In genomic region chr6:148943695-148944094, GRCm38 (mm10) we compare ENCODE assay signal across 8 mouse cellular contexts. TPM values are rescaled to one million over a fixed set of nuclear protein-coding genes. Genes with fewer than 3 reads are reported as not detected.
DNase-seq lines count a peak whose midpoint lies in the region; ATAC-seq and TF ChIP-seq lines count a peak whose summit lies in the region.

No protein-coding gene starts in this region.

- H3K9me3 ChIP-seq in heart, embryonic 14.5 days (ENCODE audit: control insufficient read depth, low read length): no peaks in the 10 kb centered on the region
- no peaks in the 10 kb centered on the region for H3K9me3 ChIP-seq in midbrain, embryonic 12.5 days

- peak overlapping the region; percentile 57 to 75; a peak in 3 of 4 replicates for H3K4me3 ChIP-seq in heart, embryonic 14.5 days (ENCODE audit: control insufficient read depth in 1 of 2, insufficient read depth in 1 of 2, low read depth in 1 of 2, low read length in 2 of 2)
- peak overlapping the region; percentile 96 for H3K4me3 ChIP-seq in midbrain, embryonic 12.5 days

- WGBS in heart, embryonic 14.5 days: 29% methylated on average over 3 of the region's 3 CpGs
- WGBS in midbrain, embryonic 12.5 days: 13% methylated on average over 3 of the region's 3 CpGs

- H3K4me1 ChIP-seq in heart, embryonic 14.5 days (ENCODE audit: control insufficient read depth in 2 of 2, insufficient read depth in 2 of 2, low read length in 2 of 2): peaks cover 2 to 13% of the 10 kb centered on the region in 2 experiments; a peak in 2 of 4 replicates
- peaks cover 33% of the 10 kb centered on the region for H3K4me1 ChIP-seq in midbrain, embryonic 12.5 days

- intact Hi-C loops in heart, postnatal 10 days (cut with DNase I): no loop called here

- peak overlapping the region; percentile 96 for H3K9ac ChIP-seq in heart, embryonic 14.5 days (ENCODE audit: low read length)
- peak overlapping the region; percentile 96 for H3K9ac ChIP-seq in midbrain, embryonic 12.5 days (replicated peaks)

- in situ Hi-C loops in Patski (cut with MboI; ENCODE audit: low pct_unique_long_range_greater_than_20kb): loop anchor here (5.0 to 10.0 kb wide), 2 partner anchors 49 to 171 kb away; no protein-coding TSS in a partner anchor

- no peak for ATAC-seq in heart, embryonic 14.5 days (ENCODE audit: insufficient number of reproducible peaks, insufficient read depth, low FRiP score, low read depth)
- ATAC-seq in Patski: peak; percentile 11
- ATAC-seq in midbrain, embryonic 12.5 days (ENCODE audit: low FRiP score, low read depth): no peak

- no peak overlapping the region for H3K27ac ChIP-seq in heart, embryonic 14.5 days (replicated peaks in 1 of 2; ENCODE audit: control insufficient read depth in 1 of 2, insufficient read depth in 1 of 2, low read depth in 2 of 2, low read length in 2 of 2)
- H3K27ac ChIP-seq in midbrain, embryonic 12.5 days (replicated peaks): no peak overlapping the region

- CTCF ChIA-PET in Patski (lab: Charles Lee): interaction anchor here (1.0 kb wide), 1 partner anchor 25 kb away, joined by 5 read pairs; no protein-coding TSS in a partner anchor

- 0 out of 2 replicates have a peak, but pooled peaks cover 6% of the 10 kb centered on the region for H3K36me3 ChIP-seq in heart, embryonic 14.5 days (ENCODE audit: control insufficient read depth, insufficient read depth, low read length)
- no peaks in the 10 kb centered on the region for H3K36me3 ChIP-seq in midbrain, embryonic 12.5 days

- no peaks in the 10 kb centered on the region for H3K27me3 ChIP-seq in heart, embryonic 14.5 days (ENCODE audit: control insufficient read depth, insufficient read depth, low read length)
- H3K27me3 ChIP-seq in Patski: no peaks in the 10 kb centered on the region
- no peaks in the 10 kb centered on the region for H3K27me3 ChIP-seq in midbrain, embryonic 12.5 days

- no peak for TF ChIP-seq CTCF in Patski (IDR thresholded peaks at IDR 0.05)

- no peak for DNase-seq in heart, postnatal 10 days
- peak; percentile 53 for DNase-seq in Patski (ENCODE audit: low read depth, low spot score)
- DNase-seq in induced T-regulatory cell, adult 2 months (ENCODE audit: low read depth): peak; percentile 31
- DNase-seq in testis, postnatal 10 days (ENCODE audit: low spot score): no peak
- no peak for DNase-seq in thymus, postnatal 14 days
- no peak for DNase-seq in urinary bladder, adult 18-20 months (ENCODE audit: low spot score in 2 of 2)

- peak overlapping the region; percentile 94 for H3K4me2 ChIP-seq in heart, embryonic 14.5 days (ENCODE audit: low read length)
- H3K4me2 ChIP-seq in midbrain, embryonic 12.5 days (replicated peaks): peak overlapping the region; percentile 63

- POLR2A ChIA-PET in Patski (lab: Charles Lee): interaction anchor here (1.0 kb wide), 1 partner anchor 10 kb away, joined by 3 read pairs; no protein-coding TSS in a partner anchor

RNA-seq across cellular contexts. Expression of gene Sinhcaf, which starts 2.6 kb away (rescaled TPM):
- polyA plus RNA-seq in heart, embryonic 14.5 days (2014; fragmentation: Nextera tagmentation; extraction: Ambion mirVana): 60.9 and 62.0 TPM in 2 replicates
- 10 to 100 TPM in 1 of 2 experiments, 1 to 10 TPM in 1; 9.0 to 11.6 TPM for total RNA-seq in heart, postnatal 10 days (2021)
- polyA plus RNA-seq in Patski (2021): 72.4 TPM
- 210 and 223 TPM in 2 replicates for polyA plus RNA-seq in midbrain, embryonic 12.5 days (2016; fragmentation: Nextera tagmentation; extraction: Ambion mirVana)

RNA-seq across cellular contexts. Expression of gene Caprin2, which starts 47.7 kb away (rescaled TPM):
- polyA plus RNA-seq in heart, embryonic 14.5 days (2014; fragmentation: Nextera tagmentation; extraction: Ambion mirVana): 10.1 and 10.5 TPM in 2 replicates
- 1 to 10 TPM; 6.2 to 7.8 TPM for total RNA-seq in heart, postnatal 10 days (2021)
- polyA plus RNA-seq in Patski (2021): 16.6 TPM
- polyA plus RNA-seq in midbrain, embryonic 12.5 days (2016; fragmentation: Nextera tagmentation; extraction: Ambion mirVana): 21.8 and 25.3 TPM in 2 replicates

Comparison
In these comparisons a context has a peak if more than half of its experiments do, and no peak if none do; other contexts are left out.
1. DNase-seq: peak in Patski (single experiment) and induced T-regulatory cell, adult 2 months (single experiment); none in heart, postnatal 10 days (0 of 2), testis, postnatal 10 days (single experiment), thymus, postnatal 14 days (single experiment) and urinary bladder, adult 18-20 months (0 of 2).